In genomic region chr13:69852313-69852712, GRCm38 (mm10) we compare ENCODE assay signal across 11 mouse cellular contexts. TPM values are rescaled to one million over a fixed set of nuclear protein-coding genes. Genes with fewer than 3 reads are reported as not detected.
DNase-seq lines count a peak whose midpoint lies in the region; ATAC-seq and TF ChIP-seq lines count a peak whose summit lies in the region.
"Had no signal": no experiment of that assay in that cellular context is flagged by ENCODE, and none has a peak within 500 bp of the region (broad histone marks: within the 10 kb centered on the region; RNA-seq: fewer than 3 reads in every experiment).

No protein-coding gene starts in this region.

- no peaks in the 10 kb centered on the region for H3K79me2 ChIP-seq in liver, adult 2 months (ENCODE audit: control insufficient read depth, insufficient read depth, low read length)

- no peak overlapping the region for H3K4me2 ChIP-seq in liver, embryonic 12.5 days
- H3K4me2 ChIP-seq: embryonic facial prominence, embryonic 13.5 days; liver, embryonic 13.5 days had no signal

- TF ChIP-seq POLR2A in liver, adult 2 months (IDR thresholded peaks at IDR 0.05; ENCODE audit: extremely low read depth, insufficient read depth, low read length): no peak

- DNase-seq in adrenal gland, postnatal 36 days: peak; percentile 20 to 43
- no peak for DNase-seq in adrenal gland, adult 18-20 months (ENCODE audit: low spot score in 2 of 2)
- DNase-seq in liver, adult 2 months (ENCODE audit: extremely low read depth, low read depth, low spot score): peak; percentile 6
- peak; percentile 2 for DNase-seq in MEL-GATA-1-ER (ENCODE audit: extremely low read depth, low read depth)
- peak; percentile 33 for DNase-seq in hindlimb bud, embryonic 11.5 days (ENCODE audit: extremely low spot score, low read depth, low spot score)
- no peak for DNase-seq in left cerebral cortex, postnatal 14 days (ENCODE audit: low spot score in 2 of 2)
- DNase-seq in thymus, postnatal 25 days: no peak
- DNase-seq: liver, embryonic 13.5 days had no signal

- WGBS in liver, adult 2 months: 58% methylated on average over 5 of the region's 5 CpGs
- 52% methylated on average over 5 of the region's 5 CpGs for WGBS in liver, embryonic 12.5 days (ENCODE audit: insufficient replicate concordance)

- ATAC-seq in liver, embryonic 12.5 days: no peak
- ATAC-seq: intestine, embryonic 16.5 days had no signal

- intact Hi-C loops in left cerebral cortex, postnatal 14 days (cut with DNase I): no loop called here

- H3K4me1 ChIP-seq in liver, adult 2 months (ENCODE audit: control insufficient read depth, insufficient read depth, low read length): peaks cover 4% of the 10 kb centered on the region; the same call in 1 of the 2 replicates
- no peaks in the 10 kb centered on the region for H3K4me1 ChIP-seq in liver, embryonic 12.5 days
- H3K4me1 ChIP-seq: embryonic facial prominence, embryonic 13.5 days; liver, embryonic 13.5 days had no signal

- H3K27ac ChIP-seq in liver, adult 2 months (replicated peaks; ENCODE audit: insufficient read depth, low read depth, low read length): no peak overlapping the region
- no peak overlapping the region for H3K27ac ChIP-seq in liver, embryonic 12.5 days
- H3K27ac ChIP-seq: embryonic facial prominence, embryonic 13.5 days; liver, embryonic 13.5 days had no signal

- H3K36me3 ChIP-seq in liver, adult 2 months (ENCODE audit: control insufficient read depth, insufficient read depth, low read length): no peaks in the 10 kb centered on the region
- H3K36me3 ChIP-seq in liver, embryonic 12.5 days: no peaks in the 10 kb centered on the region
- H3K36me3 ChIP-seq: embryonic facial prominence, embryonic 13.5 days; liver, embryonic 13.5 days had no signal

- no peak for TF ChIP-seq CTCF in liver, adult 2 months (IDR thresholded peaks at IDR 0.05; ENCODE audit: low read depth, low read length)

- no peak overlapping the region for H3K4me3 ChIP-seq in liver, adult 2 months (ENCODE audit: insufficient read depth, low read depth, low read length)
- no peak overlapping the region for H3K4me3 ChIP-seq in liver, embryonic 12.5 days
- H3K4me3 ChIP-seq: embryonic facial prominence, embryonic 13.5 days; liver, embryonic 13.5 days had no signal

- H3K9me3 ChIP-seq in liver, embryonic 12.5 days (replicated peaks): no peaks in the 10 kb centered on the region
- H3K9me3 ChIP-seq: liver, embryonic 13.5 days had no signal

- no peaks in the 10 kb centered on the region for H3K27me3 ChIP-seq in liver, adult 2 months (ENCODE audit: control insufficient read depth, insufficient read depth, low read length)
- no peaks in the 10 kb centered on the region for H3K27me3 ChIP-seq in liver, embryonic 12.5 days (replicated peaks)
- H3K27me3 ChIP-seq: embryonic facial prominence, embryonic 13.5 days; liver, embryonic 13.5 days had no signal

- no peak overlapping the region for H3K9ac ChIP-seq in liver, adult 2 months (ENCODE audit: low read depth, low read length)
- no peak overlapping the region for H3K9ac ChIP-seq in liver, embryonic 12.5 days
- H3K9ac ChIP-seq: embryonic facial prominence, embryonic 13.5 days; liver, embryonic 13.5 days had no signal

RNA-seq across cellular contexts. Expression of gene Med10, which starts 50.1 kb away (rescaled TPM):
- 10 to 100 TPM; 52.9 to 76.6 TPM for total RNA-seq in adrenal gland, postnatal 36 days (2021)
- total RNA-seq in adrenal gland, adult 18-20 months (2021): 10 to 100 TPM; 45.4 to 56.2 TPM
- 12.9 and 13.8 TPM in 2 replicates for total RNA-seq in liver, adult 2 months (2014; rRNA removed)
- 13.5 and 15.3 TPM in 2 replicates for polyA plus RNA-seq in liver, adult 2 months (2012; rRNA removed)
- 70.5 and 72.1 TPM in 2 replicates for polyA plus RNA-seq in liver, embryonic 12.5 days (2016; fragmentation: Nextera tagmentation; extraction: Ambion mirVana)
- 10 to 100 TPM; 58.3 to 62.7 TPM for total RNA-seq in left cerebral cortex, postnatal 14 days (2021)

Comparison
In these comparisons a context has a peak if more than half of its experiments do, and no peak if none do; other contexts are left out.
1. DNase-seq: peak in adrenal gland, postnatal 36 days (2 of 2), liver, adult 2 months (single experiment), MEL-GATA-1-ER (single experiment) and hindlimb bud, embryonic 11.5 days (single experiment); none in adrenal gland, adult 18-20 months (0 of 2), left cerebral cortex, postnatal 14 days (0 of 2) and thymus, postnatal 25 days (single experiment).